Mouse (Mus musculus) midbrain, embryonic 10.5 days (tissue): ENCODE data around the gene Myh10. TPM values are rescaled to one million over a fixed set of nuclear protein-coding genes. Genes with fewer than 3 reads are reported as not detected.
"Not testable (repeated sequence)": the region's sequence is repeated elsewhere in the genome, so short reads cannot be mapped to it uniquely, and the experiment has no call there.

Experiments used
- DNase-seq: peaks from one replicate; pipeline ENCODE4 v3.0.0-alpha.2; 2017; ENCODE audit warnings: low spot score
- H3K27ac ChIP-seq: fragments of 300-500 bp; sonication (generic); replicated peaks from 2 replicates; pipeline ENCODE4 v1.5.1; 2016; ENCODE audit warnings: mild to moderate bottlenecking
- H3K27me3 ChIP-seq: fragments of 300-500 bp; sonication (generic); 2 replicates; pipeline ENCODE4 v1.6.1; 2016; ENCODE audit warnings: low read depth, mild to moderate bottlenecking; ENCODE audit not compliant: poor library complexity, severe bottlenecking
- H3K36me3 ChIP-seq: fragments of 300-500 bp; sonication (generic); 2 replicates; pipeline ENCODE4 v1.6.1; 2016; ENCODE audit warnings: mild to moderate bottlenecking, moderate library complexity
- H3K4me1 ChIP-seq: fragments of 300-500 bp; sonication (generic); 2 replicates; pipeline ENCODE4 v1.6.1; 2016
- H3K4me3 ChIP-seq: fragments of 300-500 bp; sonication (generic); 2 replicates; pipeline ENCODE4 v1.5.1; 2016; ENCODE audit warnings: mild to moderate bottlenecking, moderate library complexity
- H3K9me3 ChIP-seq: fragments of 300-500 bp; sonication (generic); replicated peaks from 2 replicates; pipeline ENCODE4 v1.6.1; 2016; ENCODE audit warnings: mild to moderate bottlenecking
- WGBS: fragments of 180-500 bp; shearing (Covaris S2); methylation state at CpG from one replicate; pipeline ENCODE4 v1.1.7; 2016; 5-methylcytosine and 5-hydroxymethylcytosine counted together
- polyA plus RNA-seq: library from polyadenylated mRNA; unstranded; fragments of >200 nt; fragmentation: Nextera tagmentation; extraction: Ambion mirVana; gene quantifications from 2 replicates; pipeline ENCODE4 v1.2.1, GENCODE M21; 2016

Gene Myh10
- polyA plus RNA-seq, 1 experiment from 2014 or later = 134 TPM

DNA sequence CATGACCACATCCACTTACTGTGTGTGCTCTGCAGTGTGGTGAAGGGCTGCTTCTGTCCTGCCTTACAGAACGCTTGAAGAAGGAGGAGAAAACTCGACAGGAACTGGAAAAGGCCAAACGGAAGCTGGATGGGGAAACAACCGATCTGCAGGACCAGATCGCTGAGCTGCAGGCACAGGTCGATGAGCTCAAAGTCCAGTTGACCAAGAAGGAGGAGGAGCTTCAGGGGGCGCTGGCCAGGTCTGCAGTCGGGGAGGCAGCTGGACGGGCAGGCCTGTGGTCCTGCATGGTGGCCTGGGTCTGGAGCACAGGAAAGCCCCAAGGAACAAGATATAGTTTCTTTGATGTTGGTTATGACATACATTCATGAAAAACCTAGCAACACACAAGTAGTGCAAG is 100.4 kb downstream of the Myh10 start:
- peaks cover 99% of the 10 kb centered on the region for H3K36me3 ChIP-seq
- no peak for DNase-seq
- no peak overlapping the region for H3K27ac ChIP-seq
- H3K9me3 ChIP-seq = no peaks in the 10 kb centered on the region
- no peaks in the 10 kb centered on the region for H3K27me3 ChIP-seq
- H3K4me3 ChIP-seq = no peak overlapping the region
- H3K4me1 ChIP-seq = no peaks in the 10 kb centered on the region
- WGBS = 93% methylated on average over 9 of the region's 9 CpGs

DNA sequence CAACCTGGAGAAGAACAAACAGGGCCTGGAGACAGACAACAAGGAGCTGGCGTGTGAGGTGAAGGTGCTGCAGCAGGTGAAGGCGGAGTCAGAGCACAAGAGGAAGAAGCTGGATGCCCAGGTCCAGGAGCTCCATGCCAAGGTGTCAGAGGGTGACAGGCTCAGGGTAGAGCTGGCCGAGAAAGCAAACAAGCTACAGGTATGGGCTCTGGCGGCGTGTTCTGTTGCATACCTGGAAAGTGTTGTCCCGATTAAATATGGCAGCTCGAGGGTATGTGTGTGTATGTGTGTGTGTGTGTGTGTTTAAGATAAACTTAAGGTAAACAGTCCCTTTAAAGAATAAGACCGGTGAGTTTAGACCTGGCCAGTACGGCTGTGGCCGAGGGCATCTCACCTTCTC is 106.9 kb downstream of the Myh10 start:
- peaks cover 99% of the 10 kb centered on the region for H3K36me3 ChIP-seq
- no peaks in the 10 kb centered on the region for H3K27me3 ChIP-seq
- H3K4me1 ChIP-seq = no peaks in the 10 kb centered on the region
- DNase-seq = no peak
- no peak overlapping the region for H3K27ac ChIP-seq
- H3K9me3 ChIP-seq = no peaks in the 10 kb centered on the region
- no peak overlapping the region for H3K4me3 ChIP-seq
- 96% methylated on average over 10 of the region's 10 CpGs for WGBS

DNA sequence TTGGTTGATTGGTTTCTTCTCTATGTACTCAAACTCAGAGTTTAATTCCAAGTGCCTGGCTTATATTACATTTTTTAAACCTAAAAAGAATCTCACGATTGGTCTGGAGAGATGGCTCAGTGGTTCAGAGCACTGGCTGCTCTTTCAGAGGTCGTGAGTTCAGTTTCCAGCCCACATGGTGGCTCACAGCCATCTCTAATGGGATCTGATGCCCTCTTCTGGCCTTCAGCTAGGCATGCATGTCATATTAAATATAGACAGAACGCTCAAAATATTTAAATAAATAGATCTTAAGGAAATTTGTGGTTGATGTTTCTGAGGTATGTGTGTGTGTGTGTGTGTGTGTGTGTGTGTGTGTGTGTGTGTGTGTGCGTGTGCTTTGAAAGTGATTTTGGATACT is 113.8 kb downstream of the Myh10 start:
- Histone ChIP-seq H3K4me1 (no peaks in the 10 kb centered on the region), H3K9me3 (no peaks in the 10 kb centered on the region), H3K4me3 (no peak overlapping the region), H3K36me3 (peaks cover 100% of the 10 kb centered on the region), H3K27ac (no peak overlapping the region), H3K27me3 (no peaks in the 10 kb centered on the region)
- WGBS = 81% methylated on average over 4 of the region's 4 CpGs
- no peak for DNase-seq

GRCm38 (mm10) chr11:68807787-68808186 is 116.4 kb downstream of the Myh10 start:
- Histone ChIP-seq H3K4me3 (no peak overlapping the region), H3K36me3 (peaks cover 99% of the 10 kb centered on the region), H3K27ac (no peak overlapping the region), H3K27me3 (no peaks in the 10 kb centered on the region), H3K9me3 (no peaks in the 10 kb centered on the region), H3K4me1 (no peaks in the 10 kb centered on the region)
- peak; percentile 68 for DNase-seq
- WGBS = 41% methylated on average over 6 of the region's 6 CpGs

DNA sequence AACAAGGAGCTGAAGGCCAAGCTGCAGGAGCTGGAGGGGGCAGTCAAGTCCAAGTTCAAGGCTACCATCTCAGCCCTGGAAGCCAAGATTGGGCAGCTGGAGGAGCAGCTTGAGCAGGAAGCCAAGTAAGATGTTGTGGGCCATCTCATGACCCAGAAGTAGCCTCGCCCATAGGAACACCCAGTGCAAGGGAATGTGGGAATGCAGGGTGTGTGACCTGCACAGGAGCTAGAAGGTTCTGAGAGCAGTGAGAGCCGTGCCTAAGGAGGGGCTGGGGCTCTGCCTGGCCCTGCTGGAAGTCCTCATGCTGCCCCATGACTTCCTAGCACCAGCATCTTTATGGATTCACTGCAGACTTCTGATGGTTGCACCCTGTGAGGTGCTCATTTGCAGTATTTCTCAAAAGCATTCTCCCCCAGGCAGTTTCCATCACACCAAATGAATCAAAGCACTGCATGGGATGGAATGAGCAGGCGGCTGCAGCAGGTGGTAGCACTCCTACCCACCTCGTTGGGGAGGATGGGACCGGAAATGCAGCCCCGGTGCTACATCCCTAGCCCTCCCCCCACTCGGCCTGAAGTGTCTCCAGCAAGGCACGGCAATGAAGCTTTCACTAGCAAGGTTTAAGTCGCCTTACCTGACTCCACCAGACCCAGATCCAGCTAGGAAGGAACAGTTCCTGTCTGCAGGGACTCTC is 120.7 kb downstream of the Myh10 start:
- Histone ChIP-seq H3K4me1 (no peaks in the 10 kb centered on the region), H3K27ac (no peak overlapping the region), H3K36me3 (peaks cover 99% of the 10 kb centered on the region), H3K4me3 (no peak overlapping the region), H3K27me3 (no peaks in the 10 kb centered on the region), H3K9me3 (no peaks in the 10 kb centered on the region)
- WGBS = 86% methylated on average over 9 of the region's 9 CpGs
- no peak for DNase-seq

GRCm38 (mm10) chr11:68818416-68818815 is 127.1 kb downstream of the Myh10 start:
- Histone ChIP-seq H3K4me3 (no peak overlapping the region), H3K36me3 (peaks cover 93% of the 10 kb centered on the region), H3K4me1 (no peaks in the 10 kb centered on the region), H3K9me3 (no peaks in the 10 kb centered on the region), H3K27me3 (no peaks in the 10 kb centered on the region), H3K27ac (no peak overlapping the region)
- no peak for DNase-seq
- WGBS = 93% methylated on average over 8 of the region's 8 CpGs

DNA sequence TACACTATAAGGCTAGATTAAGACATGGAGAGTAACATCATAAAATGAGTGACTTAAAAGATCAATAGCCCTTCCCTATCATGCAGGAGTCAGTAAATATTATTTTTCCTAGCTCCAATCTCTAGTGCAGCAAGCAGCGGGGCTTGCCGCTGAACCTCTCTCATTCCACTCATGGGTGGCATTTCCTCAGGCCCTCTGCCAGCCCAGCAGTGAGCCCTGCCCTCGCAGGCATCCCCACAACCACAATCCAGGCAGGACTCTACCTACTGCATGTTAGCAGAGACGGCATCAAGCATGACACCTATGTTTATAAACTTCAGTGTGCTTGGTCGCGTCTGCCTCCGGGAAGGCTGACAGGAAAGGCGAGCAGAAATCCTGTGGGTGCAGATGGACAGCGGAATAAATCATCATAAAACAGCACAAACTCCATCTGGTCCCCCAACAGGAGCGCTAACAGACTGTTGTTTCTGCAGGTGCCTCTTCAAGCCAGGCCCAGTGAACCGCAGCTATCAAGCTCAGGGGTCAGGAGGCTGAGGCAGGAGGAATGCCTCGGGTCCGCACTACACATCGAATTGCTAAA is 128.0 kb downstream of the Myh10 start:
- no peak overlapping the region for H3K27ac ChIP-seq
- H3K4me3 ChIP-seq = no peak overlapping the region
- H3K27me3 ChIP-seq = no peaks in the 10 kb centered on the region
- H3K4me1 ChIP-seq = no peaks in the 10 kb centered on the region
- WGBS = 91% methylated on average over 14 of the region's 14 CpGs
- H3K9me3 ChIP-seq = no peaks in the 10 kb centered on the region
- DNase-seq = peak; percentile 11
- H3K36me3 ChIP-seq = peaks cover 91% of the 10 kb centered on the region

GRCm38 (mm10) chr11:68822326-68822725 is 131.0 kb downstream of the Myh10 start:
- H3K27ac ChIP-seq = no peak overlapping the region
- WGBS = 91% methylated on average over 15 of the region's 15 CpGs

DNA sequence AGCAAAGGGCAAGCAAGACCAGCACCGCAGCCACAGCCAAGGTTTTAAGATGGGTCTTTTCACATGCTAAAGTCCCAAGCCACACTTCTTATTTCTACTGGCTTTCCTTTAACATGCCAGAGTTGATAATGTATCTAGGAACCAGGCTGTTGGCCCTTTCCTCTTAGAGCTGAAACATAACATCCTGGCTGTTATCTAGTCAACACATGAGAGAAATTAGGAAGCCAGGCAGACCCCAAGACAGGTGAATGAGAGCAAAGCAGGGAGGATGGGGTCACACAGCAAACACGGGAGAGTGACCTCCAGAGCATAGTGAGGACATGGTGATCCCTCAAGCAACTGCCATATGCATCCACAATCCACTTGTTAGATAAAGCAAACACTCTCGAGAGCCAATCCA is 135.4 kb downstream of the Myh10 start:
- 87% methylated on average over 3 of the region's 3 CpGs for WGBS
- H3K27ac ChIP-seq = no peak overlapping the region
- peaks cover 76% of the 10 kb centered on the region for H3K36me3 ChIP-seq

More at GRCm38 (mm10) chr11:68822326-68822725, 131.0 kb downstream of the Myh10 start:
- H3K36me3 ChIP-seq = peaks cover 78% of the 10 kb centered on the region
- H3K27me3 ChIP-seq = no peaks in the 10 kb centered on the region
- no peak for DNase-seq
- H3K4me1 ChIP-seq = peaks cover 12% of the 10 kb centered on the region
- no peak overlapping the region for H3K4me3 ChIP-seq
- no peaks in the 10 kb centered on the region for H3K9me3 ChIP-seq

DNA sequence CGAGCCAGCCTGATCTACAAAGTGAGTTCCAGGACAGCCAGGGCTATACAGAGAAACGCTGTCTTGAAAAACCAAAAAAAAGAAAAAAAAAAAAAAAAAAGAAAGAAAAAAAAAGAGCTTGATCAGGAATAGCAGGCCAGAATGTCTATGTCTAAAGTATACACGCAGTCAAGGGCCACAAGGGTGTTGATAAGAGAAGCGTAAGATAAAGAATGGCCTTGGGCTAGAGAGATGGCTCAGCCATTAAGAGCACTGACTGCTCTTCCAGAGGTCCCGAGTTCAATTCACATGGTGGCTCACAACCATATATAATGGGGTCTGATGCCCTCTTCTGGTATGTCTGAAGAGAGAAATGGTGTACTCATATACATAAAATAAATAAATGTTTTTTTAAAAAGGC is 140.2 kb downstream of the Myh10 start:
- H3K4me1 ChIP-seq, H3K4me3 ChIP-seq, DNase-seq, H3K27ac ChIP-seq, H3K9me3 ChIP-seq, H3K27me3 ChIP-seq: not testable (repeated sequence)
- H3K36me3 ChIP-seq = peaks cover 94% of the 10 kb centered on the region
- WGBS = 96% methylated on average over 5 of the region's 5 CpGs

More for the DNA sequence above, 135.4 kb downstream of the Myh10 start:
- Histone ChIP-seq H3K4me3 (no peak overlapping the region), H3K9me3 (no peaks in the 10 kb centered on the region), H3K4me1 (peaks cover 12% of the 10 kb centered on the region), H3K27me3 (no peaks in the 10 kb centered on the region)
- DNase-seq = no peak

GRCm38 (mm10) chr11:68832793-68833192 is 141.4 kb downstream of the Myh10 start:
- H3K4me1 ChIP-seq = no peaks in the 10 kb centered on the region
- H3K9me3 ChIP-seq = no peaks in the 10 kb centered on the region
- H3K36me3 ChIP-seq = peaks cover 91% of the 10 kb centered on the region
- H3K27ac ChIP-seq = no peak overlapping the region
- no peaks in the 10 kb centered on the region for H3K27me3 ChIP-seq
- no peak for DNase-seq
- no peak overlapping the region for H3K4me3 ChIP-seq
- 75% methylated on average over 4 of the region's 4 CpGs for WGBS

DNA sequence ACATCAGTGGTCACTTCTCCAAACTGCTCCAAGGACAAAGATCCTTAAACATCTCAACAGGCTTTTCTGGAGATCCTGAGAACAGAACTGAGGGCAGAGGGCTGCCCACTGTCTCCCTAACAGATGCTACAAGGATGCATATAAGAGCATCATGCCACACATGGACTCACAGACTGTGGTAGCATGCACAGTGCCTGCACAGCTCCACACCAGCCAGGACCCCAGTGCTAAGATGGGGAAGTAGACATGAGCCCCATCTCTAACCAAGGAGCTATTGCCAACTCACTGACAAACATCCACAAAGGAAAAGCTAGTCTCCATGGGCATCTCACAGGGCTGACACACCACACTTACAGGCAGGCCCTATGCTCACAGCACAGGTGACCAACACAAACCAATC is 142.2 kb downstream of the Myh10 start:
- no peak for DNase-seq
- no peaks in the 10 kb centered on the region for H3K27me3 ChIP-seq
- peaks cover 88% of the 10 kb centered on the region for H3K36me3 ChIP-seq
- no peaks in the 10 kb centered on the region for H3K9me3 ChIP-seq
- H3K4me3 ChIP-seq = no peak overlapping the region
- H3K27ac ChIP-seq = no peak overlapping the region
- H3K4me1 ChIP-seq = no peaks in the 10 kb centered on the region

- WGBS = 97% methylated on average over 3 of the region's 3 CpGs
- no peak for DNase-seq
- H3K27me3 ChIP-seq = no peaks in the 10 kb centered on the region
- peaks cover 89% of the 10 kb centered on the region for H3K36me3 ChIP-seq
- H3K27ac ChIP-seq = no peak overlapping the region
- peaks cover 5% of the 10 kb centered on the region; the same call in 1 of the 2 replicates for H3K4me1 ChIP-seq
- no peaks in the 10 kb centered on the region for H3K9me3 ChIP-seq
- H3K4me3 ChIP-seq = no peak overlapping the region
These were observed 143.7 kb downstream of the Myh10 start for GRCm38 (mm10) chr11:68835034-68835433.
